Mouse (Mus musculus) adrenal gland, postnatal 0 days (tissue): ENCODE data around the gene Prdm11. TPM values are rescaled to one million over a fixed set of nuclear protein-coding genes. Genes with fewer than 3 reads are reported as not detected.

Source experiments
- polyA plus RNA-seq: library from polyadenylated mRNA; unstranded; fragments of >200 nt; fragmentation: Nextera tagmentation; extraction: Ambion mirVana; gene quantifications from 2 replicates; pipeline ENCODE4 v1.2.1, GENCODE M21; 2015

The Prdm11 gene
- polyA plus RNA-seq, result 8.8 and 15.7 TPM in 2 replicates

DNA sequence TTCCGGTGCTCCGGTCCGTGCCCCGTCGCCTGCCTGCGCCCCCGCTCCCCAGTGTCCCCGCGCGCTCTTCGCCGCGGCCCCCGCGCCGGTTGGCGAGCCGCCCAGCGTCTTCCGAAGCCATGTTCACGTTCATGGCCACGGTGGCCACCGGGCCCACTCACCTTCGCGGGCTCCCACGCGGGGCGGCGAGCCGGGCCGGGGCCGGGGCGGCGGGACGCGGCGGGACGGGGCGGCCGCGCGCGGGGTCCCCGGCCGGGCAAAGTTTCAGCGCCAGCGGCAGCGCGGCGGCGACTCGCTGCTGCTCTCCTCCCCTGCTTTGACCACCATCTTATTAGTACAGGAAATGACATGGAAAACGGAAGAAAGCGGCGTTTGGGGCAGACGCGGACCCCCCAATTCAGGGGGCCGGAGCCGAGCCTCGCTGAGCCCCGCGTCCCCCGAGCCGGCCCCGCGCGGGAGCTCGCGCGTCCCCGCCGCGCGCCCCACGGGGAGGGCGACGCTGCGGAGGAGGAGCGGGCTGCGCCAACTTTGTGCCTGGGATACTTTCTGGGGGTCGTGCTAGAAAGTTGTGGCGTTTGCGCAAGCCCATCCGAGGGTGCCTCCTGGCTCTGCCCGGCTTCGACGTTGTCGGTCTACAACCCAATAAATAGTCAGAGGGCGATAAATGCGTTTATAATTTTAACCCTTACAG lies at the start of gene Prdm11:
Gene Prdm11, minus strand, starts transcription at position 350 of the 691 bp plus-strand sequence.

Other genes starting within 250 kb of the Prdm11 start
- gene Syt13, start 131.1 kb downstream of the Prdm11 start, polyA plus RNA-seq, result 1.0 and 1.2 TPM in 2 replicates
- 42.2 and 70.4 TPM in 2 replicates for gene Trp53i11, start 141.4 kb upstream of the Prdm11 start, polyA plus RNA-seq